Mouse (Mus musculus): ENCODE measurements around the gene Gxylt1. TPM values are rescaled to one million over a fixed set of nuclear protein-coding genes. Genes with fewer than 3 reads are reported as not detected.
"Not testable (repeated sequence)": the region's sequence is repeated elsewhere in the genome, so short reads cannot be mapped to it uniquely, and the experiment has no call there.

The Gxylt1 gene
- polyA plus RNA-seq, 1 experiment from 2014 or later = 3.3 TPM

- Histone ChIP-seq H3K4me2 (no peak overlapping the region), H3K27ac (no peak overlapping the region), H3K9ac (no peak overlapping the region), H3K4me1 (replicated peaks) (peaks cover 3% of the 10 kb centered on the region), H3K4me3 (replicated peaks) (no peak overlapping the region), H3K9me3 (replicated peaks) (no peaks in the 10 kb centered on the region), H3K36me3 (peaks cover 14% of the 10 kb centered on the region), H3K27me3 (no peaks in the 10 kb centered on the region)
- DNase-seq (no peak), ATAC-seq (ENCODE audit: low read depth) (no peak)
- whole genome bisulfite sequencing (ENCODE audit: insufficient replicate concordance) = 79% methylated on average over 7 of the region's 7 CpGs
Observed at GRCm38 (mm10) chr15:93263566-93263965, 11.4 kb downstream of the Gxylt1 start.

- Histone ChIP-seq H3K36me3 (peaks cover 21% of the 10 kb centered on the region), H3K4me3 (replicated peaks) (no peak overlapping the region), H3K4me1 (replicated peaks) (peaks cover 3% of the 10 kb centered on the region), H3K27me3 (no peaks in the 10 kb centered on the region), H3K27ac (no peak overlapping the region), H3K9me3 (replicated peaks) (no peaks in the 10 kb centered on the region), H3K9ac (no peak overlapping the region), H3K4me2 (no peak overlapping the region)
- ATAC-seq (ENCODE audit: low read depth) (no peak), DNase-seq (no peak)
- WGBS (ENCODE audit: insufficient replicate concordance) = 65% methylated on average over 5 of the region's 5 CpGs
Observed at GRCm38 (mm10) chr15:93262818-93263217, 12.2 kb downstream of the Gxylt1 start.

DNA sequence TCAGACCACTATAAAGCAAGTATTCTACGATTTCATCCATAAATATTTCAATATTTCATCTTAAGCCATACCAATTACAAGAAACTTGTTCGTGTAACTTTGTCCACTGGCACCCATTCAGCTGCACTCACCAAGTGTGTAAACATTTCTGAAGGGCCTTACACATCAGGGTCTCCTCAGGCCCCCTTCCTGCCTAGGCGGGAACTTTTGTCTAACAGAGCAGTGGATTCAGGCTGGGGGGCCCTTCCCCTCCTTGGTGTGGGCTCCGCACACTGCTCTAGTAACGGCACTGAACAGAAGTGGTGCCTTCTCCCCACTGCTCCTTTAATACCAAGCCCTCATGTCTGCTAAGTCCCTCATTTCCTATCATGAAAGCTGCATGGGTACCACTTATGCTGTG is 12.7 kb downstream of the Gxylt1 start:
- H3K9me3 ChIP-seq (replicated peaks) = no peaks in the 10 kb centered on the region
- no peak overlapping the region for H3K4me2 ChIP-seq
- no peak overlapping the region for H3K9ac ChIP-seq
- H3K4me3 ChIP-seq (replicated peaks) = no peak overlapping the region
- ATAC-seq (ENCODE audit: low read depth) (no peak), DNase-seq (no peak)
- H3K4me1 ChIP-seq (replicated peaks) = no peaks in the 10 kb centered on the region
- no peak overlapping the region for H3K27ac ChIP-seq
- H3K36me3 ChIP-seq = peaks cover 25% of the 10 kb centered on the region
- 85% methylated on average over 5 of the region's 5 CpGs for WGBS (ENCODE audit: insufficient replicate concordance)
- H3K27me3 ChIP-seq = no peaks in the 10 kb centered on the region

DNA sequence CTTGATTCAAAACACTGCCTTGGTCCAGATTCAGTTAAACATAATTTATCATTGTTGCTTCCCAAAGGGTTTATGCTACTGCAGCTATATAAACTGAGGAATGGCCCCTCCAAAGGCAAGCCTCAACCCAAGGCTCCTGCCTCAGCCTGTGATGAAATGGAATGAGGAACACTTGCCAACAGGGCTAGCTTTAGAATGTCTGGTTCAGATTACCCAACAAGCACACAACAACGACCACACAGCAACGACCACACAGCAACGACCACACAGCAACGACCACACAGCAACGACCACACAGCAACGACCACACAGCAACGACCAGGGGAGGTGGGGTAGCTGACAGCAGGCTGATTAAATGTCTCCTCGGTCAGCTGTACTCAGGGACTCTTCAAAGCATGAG is 15.0 kb downstream of the Gxylt1 start:
- H3K36me3 ChIP-seq = peaks cover 43% of the 10 kb centered on the region
- no peak for DNase-seq
- no peaks in the 10 kb centered on the region for H3K27me3 ChIP-seq
- H3K27ac ChIP-seq = no peak overlapping the region
- ATAC-seq (ENCODE audit: low read depth) = no peak
- no peak overlapping the region for H3K4me2 ChIP-seq
- H3K9me3 ChIP-seq (replicated peaks) = no peaks in the 10 kb centered on the region
- H3K4me3 ChIP-seq (replicated peaks) = no peak overlapping the region
- H3K4me1 ChIP-seq (replicated peaks) = no peaks in the 10 kb centered on the region
- WGBS (ENCODE audit: insufficient replicate concordance) = 65% methylated on average over 8 of the region's 8 CpGs
- no peak overlapping the region for H3K9ac ChIP-seq

GRCm38 (mm10) chr15:93255295-93255694 is 19.7 kb downstream of the Gxylt1 start:
- DNase-seq = no peak
- Histone ChIP-seq H3K4me1 (replicated peaks) (no peaks in the 10 kb centered on the region), H3K4me3 (replicated peaks) (no peak overlapping the region), H3K9ac (no peak overlapping the region), H3K27me3 (no peaks in the 10 kb centered on the region), H3K4me2 (no peak overlapping the region), H3K9me3 (replicated peaks) (no peaks in the 10 kb centered on the region), H3K27ac (no peak overlapping the region), H3K36me3 (peaks cover 53% of the 10 kb centered on the region)
- no peak for ATAC-seq (ENCODE audit: low read depth)
- 74% methylated on average over 10 of the region's 10 CpGs for WGBS (ENCODE audit: insufficient replicate concordance)

DNA sequence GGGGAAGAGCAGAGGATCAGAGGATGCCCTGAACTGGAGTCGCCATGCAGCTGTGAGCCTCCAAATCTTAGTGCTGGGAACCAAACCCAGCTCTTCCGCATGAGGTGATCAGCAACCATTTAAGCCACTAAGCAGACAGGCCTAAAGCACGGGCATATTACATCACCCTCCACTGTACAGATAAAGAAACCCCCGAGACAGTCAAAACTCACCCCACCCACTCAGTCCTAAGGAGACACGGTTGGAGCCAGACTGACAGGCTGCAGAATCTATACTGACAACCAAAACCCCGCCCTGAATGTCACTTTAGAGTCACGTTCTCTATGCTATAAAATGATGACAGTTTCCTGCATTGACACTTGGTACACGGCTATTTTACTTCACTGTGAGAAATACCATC is 21.8 kb downstream of the Gxylt1 start:
- Histone ChIP-seq H3K36me3 (peaks cover 52% of the 10 kb centered on the region), H3K9ac (no peak overlapping the region), H3K4me3 (replicated peaks) (no peak overlapping the region), H3K27me3 (no peaks in the 10 kb centered on the region), H3K4me1 (replicated peaks) (no peaks in the 10 kb centered on the region), H3K9me3 (replicated peaks) (no peaks in the 10 kb centered on the region), H3K27ac (no peak overlapping the region), H3K4me2 (no peak overlapping the region)
- 42% methylated on average over 8 of the region's 8 CpGs for WGBS (ENCODE audit: insufficient replicate concordance)
- ATAC-seq (ENCODE audit: low read depth) (0 out of 2 replicates have a peak, but pooled peaks have one; percentile 50), DNase-seq (no peak)

- Histone ChIP-seq H3K4me3 (replicated peaks) (no peak overlapping the region), H3K4me1 (replicated peaks) (no peaks in the 10 kb centered on the region), H3K9ac (no peak overlapping the region), H3K36me3 (peaks cover 49% of the 10 kb centered on the region), H3K27me3 (no peaks in the 10 kb centered on the region), H3K9me3 (replicated peaks) (no peaks in the 10 kb centered on the region), H3K27ac (no peak overlapping the region), H3K4me2 (no peak overlapping the region)
- no peak for DNase-seq
- WGBS (ENCODE audit: insufficient replicate concordance) = 81% methylated on average over 6 of the region's 6 CpGs
- ATAC-seq (ENCODE audit: low read depth) = no peak
Observed at GRCm38 (mm10) chr15:93252396-93252795, 22.6 kb downstream of the Gxylt1 start.

DNA sequence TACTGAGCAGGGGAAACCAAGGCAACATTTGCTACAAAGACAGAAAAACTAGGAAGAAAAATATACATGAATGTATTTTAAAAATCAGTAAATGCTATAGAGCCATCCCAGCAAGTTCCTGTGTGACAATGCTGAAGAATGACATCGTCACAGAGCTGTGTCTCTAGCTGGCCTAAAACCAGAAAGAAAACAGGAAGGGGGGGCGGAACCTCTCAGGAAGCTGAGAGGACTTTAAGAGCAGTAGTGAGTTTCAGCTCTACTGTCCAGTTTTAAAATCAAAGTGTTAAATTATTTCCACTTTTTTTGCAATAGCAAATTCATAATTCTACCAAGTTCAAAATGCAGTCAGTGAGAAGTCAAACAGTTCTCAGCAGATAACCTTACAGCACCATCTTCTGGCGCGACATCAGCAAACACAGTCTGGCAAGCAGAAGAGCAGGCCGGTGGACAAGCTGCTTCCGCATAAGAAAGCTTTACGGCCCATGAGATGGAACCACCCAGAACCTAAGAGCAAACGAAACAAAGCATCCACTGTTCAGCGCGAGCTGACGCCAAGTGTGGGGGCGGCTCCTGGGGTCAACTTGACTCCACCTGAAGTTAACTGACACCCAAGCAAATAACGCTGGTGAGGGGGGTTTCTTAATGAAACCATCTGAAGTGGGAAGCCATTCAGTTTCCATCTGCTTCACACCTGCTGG is 23.3 kb downstream of the Gxylt1 start:
- Histone ChIP-seq H3K27ac (no peak overlapping the region), H3K4me2 (no peak overlapping the region), H3K4me1 (replicated peaks) (no peaks in the 10 kb centered on the region), H3K9me3 (replicated peaks) (no peaks in the 10 kb centered on the region), H3K4me3 (replicated peaks) (no peak overlapping the region), H3K27me3 (no peaks in the 10 kb centered on the region), H3K36me3 (peaks cover 48% of the 10 kb centered on the region), H3K9ac (no peak overlapping the region)
- WGBS (ENCODE audit: insufficient replicate concordance) = 64% methylated on average over 13 of the region's 13 CpGs
- ATAC-seq (ENCODE audit: low read depth) (no peak), DNase-seq (no peak)

GRCm38 (mm10) chr15:93243202-93243601 is 31.8 kb downstream of the Gxylt1 start:
- Histone ChIP-seq H3K27ac (no peak overlapping the region), H3K4me1 (replicated peaks) (no peaks in the 10 kb centered on the region), H3K27me3 (no peaks in the 10 kb centered on the region), H3K36me3 (peaks cover 49% of the 10 kb centered on the region), H3K9ac (no peak overlapping the region), H3K9me3 (replicated peaks) (no peaks in the 10 kb centered on the region), H3K4me2 (no peak overlapping the region), H3K4me3 (replicated peaks) (no peak overlapping the region)
- 89% methylated on average over 10 of the region's 10 CpGs for WGBS (ENCODE audit: insufficient replicate concordance)
- no peak for ATAC-seq (ENCODE audit: low read depth)
- no peak for DNase-seq

- not testable (repeated sequence) for H3K4me1 ChIP-seq (replicated peaks); DNase-seq; H3K9me3 ChIP-seq (replicated peaks); H3K27ac ChIP-seq; H3K27me3 ChIP-seq; ATAC-seq (ENCODE audit: low read depth); H3K4me2 ChIP-seq; H3K9ac ChIP-seq; H3K4me3 ChIP-seq (replicated peaks)
- 83% methylated on average over 10 of the region's 10 CpGs for WGBS (ENCODE audit: insufficient replicate concordance)
- peaks cover 19% of the 10 kb centered on the region for H3K36me3 ChIP-seq
Observed at GRCm38 (mm10) chr15:93236456-93236855, 38.5 kb downstream of the Gxylt1 start.

DNA sequence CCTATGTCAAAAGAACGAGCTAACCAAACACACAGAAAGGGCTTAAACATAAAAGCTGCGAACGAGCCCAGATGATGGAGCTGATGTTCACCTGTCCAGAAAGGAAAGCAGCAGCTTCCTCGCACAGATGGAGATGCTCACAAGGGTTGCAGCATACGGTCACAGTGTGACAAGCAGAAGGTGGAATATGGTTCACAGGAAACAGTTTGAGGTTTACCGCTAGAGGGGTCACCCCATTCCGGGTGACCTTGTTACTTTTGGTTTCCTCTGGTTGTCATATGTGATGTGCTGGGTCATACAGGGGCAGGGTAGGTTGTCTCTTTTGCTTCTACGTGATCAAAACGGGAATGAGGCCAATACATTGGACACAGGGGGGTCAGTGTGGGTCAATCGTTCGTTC is 46.0 kb downstream of the Gxylt1 start:
- no peak for ATAC-seq (ENCODE audit: low read depth)
- Histone ChIP-seq H3K36me3 (no peaks in the 10 kb centered on the region), H3K27ac (no peak overlapping the region), H3K9me3 (replicated peaks) (no peaks in the 10 kb centered on the region), H3K4me2 (no peak overlapping the region), H3K4me3 (replicated peaks) (no peak overlapping the region), H3K9ac (no peak overlapping the region), H3K27me3 (no peaks in the 10 kb centered on the region), H3K4me1 (replicated peaks) (no peaks in the 10 kb centered on the region)
- WGBS (ENCODE audit: insufficient replicate concordance) = 47% methylated on average over 11 of the region's 11 CpGs
- DNase-seq = no peak

DNA sequence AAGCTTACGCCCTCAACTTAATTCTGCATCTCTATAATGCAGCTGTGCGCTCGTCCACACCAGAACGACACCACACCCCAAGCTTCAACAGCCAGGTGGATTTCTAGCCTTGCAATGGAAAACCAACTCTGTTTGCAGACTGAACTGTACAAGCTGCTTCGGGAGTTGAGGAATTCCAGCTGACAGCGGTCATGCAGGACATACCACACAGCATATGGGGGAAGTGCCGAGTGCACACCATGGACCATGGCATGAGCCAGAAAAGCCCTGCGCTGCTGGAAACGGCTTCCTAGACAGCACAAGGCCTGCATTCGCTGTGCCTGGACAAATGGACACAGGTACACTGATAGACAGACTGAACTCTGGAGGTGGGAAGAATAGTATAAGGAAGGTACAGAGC is 46.6 kb downstream of the Gxylt1 start:
- H3K4me1 ChIP-seq (replicated peaks) = no peaks in the 10 kb centered on the region
- H3K27ac ChIP-seq = no peak overlapping the region
- H3K4me3 ChIP-seq (replicated peaks) = no peak overlapping the region
- H3K27me3 ChIP-seq = no peaks in the 10 kb centered on the region
- WGBS (ENCODE audit: insufficient replicate concordance) = 79% methylated on average over 10 of the region's 10 CpGs
- H3K9ac ChIP-seq = no peak overlapping the region
- no peak for ATAC-seq (ENCODE audit: low read depth)
- H3K36me3 ChIP-seq = no peaks in the 10 kb centered on the region
- H3K9me3 ChIP-seq (replicated peaks) = no peaks in the 10 kb centered on the region
- no peak for DNase-seq
- H3K4me2 ChIP-seq = no peak overlapping the region

Measured in liver, embryonic 13.5 days (tissue).